Mouse (Mus musculus): ENCODE measurements around the gene Ermard. TPM values are rescaled to one million over a fixed set of nuclear protein-coding genes. Genes with fewer than 3 reads are reported as not detected.
A peak's percentile ranks its signal among the peaks of the same experiment; 100 is the strongest.
"Not testable (repeated sequence)": the region's sequence is repeated elsewhere in the genome, so short reads cannot be mapped to it uniquely, and the experiment has no call there.

Gene Ermard
- 76.2 and 80.4 TPM in 2 replicates for polyA plus RNA-seq (2011; ENCODE audit: insufficient read depth, insufficient read length, low read depth, missing spikeins)

DNA sequence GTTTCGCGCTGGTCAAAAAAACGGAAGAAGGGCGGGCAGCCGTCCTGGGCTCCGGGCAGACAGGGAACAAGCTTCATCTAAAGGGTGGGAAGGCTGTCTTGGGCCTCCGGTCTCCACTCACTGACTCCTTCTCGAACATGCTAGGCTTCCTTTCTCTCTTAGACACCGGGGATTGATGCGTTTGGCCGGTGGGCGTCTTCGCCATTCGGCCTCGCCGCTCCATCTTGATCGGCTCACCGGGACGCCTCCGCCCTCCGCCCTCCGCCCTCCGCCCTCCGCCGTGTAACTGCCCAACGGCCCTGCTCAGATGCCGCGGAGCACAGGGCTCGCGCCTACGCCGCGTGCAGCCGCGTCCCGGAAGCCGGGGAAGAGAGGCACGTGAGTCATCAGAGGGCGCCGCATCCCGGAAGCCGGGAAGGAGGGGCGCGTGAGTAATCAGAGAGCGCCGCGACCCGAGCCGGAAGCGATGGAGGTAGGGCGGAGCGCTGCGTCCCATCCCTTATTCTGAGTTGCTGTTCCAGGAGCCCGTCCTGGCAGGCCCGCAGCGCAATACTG lies at the start of gene Ermard, which contains the start of the genes Tcte3 and Gm3448:
TSS of gene Ermard (plus strand) at position 34 of the 555 bp plus-strand sequence.
TSS of gene Tcte3 (minus strand) at position 314 of the 555 bp plus-strand sequence.
TSS of gene Gm3448 (minus strand) at position 363 of the 555 bp plus-strand sequence.
- not testable (repeated sequence) for H3K36me3 ChIP-seq (ENCODE audit: control insufficient read depth, insufficient read depth, low read length, poor library complexity, severe bottlenecking); H3K27me3 ChIP-seq (ENCODE audit: control insufficient read depth, insufficient read depth, low read length, poor library complexity, severe bottlenecking); H3K27ac ChIP-seq (ENCODE audit: insufficient read depth, low read length); H3K4me1 ChIP-seq (ENCODE audit: control insufficient read depth, insufficient read depth, low read length); H3K9me3 ChIP-seq (replicated peaks; ENCODE audit: control insufficient read depth, insufficient read depth, low read length, poor library complexity, severe bottlenecking); H3K4me3 ChIP-seq (ENCODE audit: low read depth, low read length); H3K9ac ChIP-seq (ENCODE audit: low read depth, poor library complexity, severe bottlenecking)

- not testable (repeated sequence) for H3K4me3 ChIP-seq (ENCODE audit: low read depth, low read length); H3K9ac ChIP-seq (ENCODE audit: low read depth, poor library complexity, severe bottlenecking); H3K9me3 ChIP-seq (replicated peaks; ENCODE audit: control insufficient read depth, insufficient read depth, low read length, poor library complexity, severe bottlenecking); H3K36me3 ChIP-seq (ENCODE audit: control insufficient read depth, insufficient read depth, low read length, poor library complexity, severe bottlenecking); H3K27me3 ChIP-seq (ENCODE audit: control insufficient read depth, insufficient read depth, low read length, poor library complexity, severe bottlenecking); H3K27ac ChIP-seq (ENCODE audit: insufficient read depth, low read length); H3K4me1 ChIP-seq (ENCODE audit: control insufficient read depth, insufficient read depth, low read length)
Measured at GRCm38 (mm10) chr17:14992522-14993138, 48.4 kb upstream of the Ermard start.

DNA sequence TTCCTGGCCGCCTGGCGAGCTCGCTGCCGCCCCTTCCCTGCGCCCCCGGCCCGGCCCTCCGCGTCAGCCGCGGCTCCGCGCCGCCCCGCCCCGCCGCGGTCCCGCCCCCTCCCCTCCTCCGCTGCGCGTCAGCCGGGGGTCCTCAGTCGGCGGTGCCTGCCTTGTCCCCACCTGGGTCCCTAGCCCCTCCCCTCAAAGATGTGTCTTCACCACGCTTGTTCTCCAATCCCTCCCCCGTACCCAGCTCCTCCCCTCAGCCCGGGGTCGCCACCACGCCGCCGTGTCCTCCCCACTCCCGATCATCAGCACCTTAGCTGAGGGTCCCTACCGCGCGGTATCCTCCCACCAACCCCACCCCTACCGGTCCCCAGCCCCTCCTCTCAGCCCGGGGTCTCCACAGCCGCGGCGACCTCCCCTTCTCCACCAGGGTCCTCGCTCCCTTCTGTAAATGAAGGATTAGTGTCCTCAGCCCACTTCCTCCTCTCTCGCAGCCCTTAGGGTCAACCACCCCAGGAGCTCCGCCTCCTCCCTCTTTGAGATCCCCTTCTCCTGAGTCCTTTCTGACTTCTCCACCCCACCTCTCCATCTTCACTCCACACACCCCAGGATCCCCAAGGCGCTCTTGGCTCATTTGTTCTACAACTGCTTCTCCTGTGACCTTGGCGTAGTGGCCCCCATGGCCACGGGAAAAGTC lies 47.7 kb upstream of the Ermard start:
- H3K36me3 ChIP-seq (ENCODE audit: control insufficient read depth, insufficient read depth, low read length, poor library complexity, severe bottlenecking); H3K9me3 ChIP-seq (replicated peaks; ENCODE audit: control insufficient read depth, insufficient read depth, low read length, poor library complexity, severe bottlenecking); H3K4me3 ChIP-seq (ENCODE audit: low read depth, low read length); H3K27me3 ChIP-seq (ENCODE audit: control insufficient read depth, insufficient read depth, low read length, poor library complexity, severe bottlenecking); H3K4me1 ChIP-seq (ENCODE audit: control insufficient read depth, insufficient read depth, low read length); H3K27ac ChIP-seq (ENCODE audit: insufficient read depth, low read length); H3K9ac ChIP-seq (ENCODE audit: low read depth, poor library complexity, severe bottlenecking): not testable (repeated sequence)

GRCm38 (mm10) chr17:14994140-14994539 lies 46.9 kb upstream of the Ermard start:
- not testable (repeated sequence) for H3K4me1 ChIP-seq (ENCODE audit: control insufficient read depth, insufficient read depth, low read length); H3K27me3 ChIP-seq (ENCODE audit: control insufficient read depth, insufficient read depth, low read length, poor library complexity, severe bottlenecking); H3K27ac ChIP-seq (ENCODE audit: insufficient read depth, low read length); H3K36me3 ChIP-seq (ENCODE audit: control insufficient read depth, insufficient read depth, low read length, poor library complexity, severe bottlenecking); H3K9ac ChIP-seq (ENCODE audit: low read depth, poor library complexity, severe bottlenecking); H3K4me3 ChIP-seq (ENCODE audit: low read depth, low read length); H3K9me3 ChIP-seq (replicated peaks; ENCODE audit: control insufficient read depth, insufficient read depth, low read length, poor library complexity, severe bottlenecking)

- H3K27ac ChIP-seq (ENCODE audit: insufficient read depth, low read length); H3K4me3 ChIP-seq (ENCODE audit: low read depth, low read length); H3K9me3 ChIP-seq (replicated peaks; ENCODE audit: control insufficient read depth, insufficient read depth, low read length, poor library complexity, severe bottlenecking); H3K36me3 ChIP-seq (ENCODE audit: control insufficient read depth, insufficient read depth, low read length, poor library complexity, severe bottlenecking); H3K27me3 ChIP-seq (ENCODE audit: control insufficient read depth, insufficient read depth, low read length, poor library complexity, severe bottlenecking); H3K4me1 ChIP-seq (ENCODE audit: control insufficient read depth, insufficient read depth, low read length); H3K9ac ChIP-seq (ENCODE audit: low read depth, poor library complexity, severe bottlenecking): not testable (repeated sequence)
Measured at GRCm38 (mm10) chr17:15000047-15000446, 41.0 kb upstream of the Ermard start.

- H3K9me3 ChIP-seq (replicated peaks; ENCODE audit: control insufficient read depth, insufficient read depth, low read length, poor library complexity, severe bottlenecking); H3K4me1 ChIP-seq (ENCODE audit: control insufficient read depth, insufficient read depth, low read length); H3K9ac ChIP-seq (ENCODE audit: low read depth, poor library complexity, severe bottlenecking); H3K36me3 ChIP-seq (ENCODE audit: control insufficient read depth, insufficient read depth, low read length, poor library complexity, severe bottlenecking); H3K27ac ChIP-seq (ENCODE audit: insufficient read depth, low read length); H3K4me3 ChIP-seq (ENCODE audit: low read depth, low read length); H3K27me3 ChIP-seq (ENCODE audit: control insufficient read depth, insufficient read depth, low read length, poor library complexity, severe bottlenecking): not testable (repeated sequence)
Measured at GRCm38 (mm10) chr17:15009088-15009487, 31.9 kb upstream of the Ermard start.

DNA sequence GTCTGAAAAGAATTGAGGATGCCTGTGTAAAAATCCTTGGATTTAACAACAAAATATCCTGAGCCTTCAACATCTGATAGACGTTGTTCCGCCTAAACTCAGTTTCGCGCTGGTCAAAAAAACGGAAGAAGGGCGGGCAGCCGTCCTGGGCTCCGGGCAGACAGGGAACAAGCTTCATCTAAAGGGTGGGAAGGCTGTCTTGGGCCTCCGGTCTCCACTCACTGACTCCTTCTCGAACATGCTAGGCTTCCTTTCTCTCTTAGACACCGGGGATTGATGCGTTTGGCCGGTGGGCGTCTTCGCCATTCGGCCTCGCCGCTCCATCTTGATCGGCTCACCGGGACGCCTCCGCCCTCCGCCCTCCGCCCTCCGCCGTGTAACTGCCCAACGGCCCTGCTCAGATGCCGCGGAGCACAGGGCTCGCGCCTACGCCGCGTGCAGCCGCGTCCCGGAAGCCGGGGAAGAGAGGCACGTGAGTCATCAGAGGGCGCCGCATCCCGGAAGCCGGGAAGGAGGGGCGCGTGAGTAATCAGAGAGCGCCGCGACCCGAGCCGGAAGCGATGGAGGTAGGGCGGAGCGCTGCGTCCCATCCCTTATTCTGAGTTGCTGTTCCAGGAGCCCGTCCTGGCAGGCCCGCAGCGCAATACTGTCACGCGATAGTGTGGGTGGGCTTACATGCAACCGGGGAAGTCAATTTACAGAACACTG lies 31.1 kb upstream of the Ermard start, which contains the start of gene Gm3435:
TSS of gene Gm3435 (plus strand) at position 471 of the 708 bp plus-strand sequence.
- H3K4me1 ChIP-seq (ENCODE audit: control insufficient read depth, insufficient read depth, low read length); H3K27ac ChIP-seq (ENCODE audit: insufficient read depth, low read length); H3K36me3 ChIP-seq (ENCODE audit: control insufficient read depth, insufficient read depth, low read length, poor library complexity, severe bottlenecking); H3K4me3 ChIP-seq (ENCODE audit: low read depth, low read length); H3K9ac ChIP-seq (ENCODE audit: low read depth, poor library complexity, severe bottlenecking); H3K9me3 ChIP-seq (replicated peaks; ENCODE audit: control insufficient read depth, insufficient read depth, low read length, poor library complexity, severe bottlenecking); H3K27me3 ChIP-seq (ENCODE audit: control insufficient read depth, insufficient read depth, low read length, poor library complexity, severe bottlenecking): not testable (repeated sequence)

DNA sequence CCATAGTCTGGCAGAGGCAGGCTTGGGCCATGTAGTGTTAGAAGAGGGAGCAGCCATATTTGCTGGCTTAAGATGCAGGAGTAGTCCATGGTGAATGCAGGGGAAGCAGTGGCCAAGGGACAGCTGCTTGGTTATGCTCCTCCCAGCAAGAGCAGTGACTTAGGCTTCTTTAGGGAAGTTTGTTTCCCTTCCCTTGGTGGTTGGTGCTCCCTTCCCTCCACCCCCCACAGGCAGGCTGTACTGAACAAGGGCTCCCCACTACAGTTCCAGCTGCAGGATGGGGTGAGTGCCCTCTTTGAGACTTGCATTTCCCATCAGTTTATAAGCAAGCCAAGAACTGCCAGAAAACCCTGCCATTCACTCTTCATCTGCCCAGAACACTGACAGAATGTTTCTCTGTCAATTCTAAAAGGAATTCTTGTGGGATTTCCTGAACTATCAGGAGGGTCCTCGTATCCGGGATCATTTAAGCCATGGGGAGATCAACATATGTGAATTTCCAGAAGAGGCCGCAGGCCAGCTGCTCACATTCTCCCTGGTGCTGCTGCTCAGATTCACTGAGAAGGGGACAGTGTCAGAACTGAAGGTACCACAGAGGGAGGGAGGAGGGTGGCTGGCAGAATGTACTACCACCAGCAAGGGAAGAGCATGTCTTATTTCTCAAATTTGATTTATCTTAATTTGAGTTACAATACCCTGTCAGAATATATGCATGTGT lies 19.3 kb upstream of the Ermard start:
- H3K4me1 ChIP-seq (ENCODE audit: control insufficient read depth, insufficient read depth, low read length); H3K9me3 ChIP-seq (replicated peaks; ENCODE audit: control insufficient read depth, insufficient read depth, low read length, poor library complexity, severe bottlenecking); H3K36me3 ChIP-seq (ENCODE audit: control insufficient read depth, insufficient read depth, low read length, poor library complexity, severe bottlenecking); H3K27me3 ChIP-seq (ENCODE audit: control insufficient read depth, insufficient read depth, low read length, poor library complexity, severe bottlenecking): not testable (repeated sequence)
- H3K9ac ChIP-seq (ENCODE audit: low read depth, poor library complexity, severe bottlenecking): peak overlapping the region; percentile 82
- 0 out of 2 replicates have a peak overlapping the region, but pooled peaks have one; percentile 35 for H3K4me3 ChIP-seq (ENCODE audit: low read depth, low read length)
- peak overlapping the region; percentile 99 for H3K27ac ChIP-seq (ENCODE audit: insufficient read depth, low read length)

Data from ES-Bruce4 (cell line).